Mouse (Mus musculus): ENCODE measurements at regions not wholly inside any gene's neighbourhood (a gene's known extent, or its start where the extent isn't known, plus 50 kb on each side); places are given as distances from the start of the nearest gene placed in this dataset.
"Not testable (repeated sequence)": the region's sequence is repeated elsewhere in the genome, so short reads cannot be mapped to it uniquely, and the experiment has no call there.

DNA sequence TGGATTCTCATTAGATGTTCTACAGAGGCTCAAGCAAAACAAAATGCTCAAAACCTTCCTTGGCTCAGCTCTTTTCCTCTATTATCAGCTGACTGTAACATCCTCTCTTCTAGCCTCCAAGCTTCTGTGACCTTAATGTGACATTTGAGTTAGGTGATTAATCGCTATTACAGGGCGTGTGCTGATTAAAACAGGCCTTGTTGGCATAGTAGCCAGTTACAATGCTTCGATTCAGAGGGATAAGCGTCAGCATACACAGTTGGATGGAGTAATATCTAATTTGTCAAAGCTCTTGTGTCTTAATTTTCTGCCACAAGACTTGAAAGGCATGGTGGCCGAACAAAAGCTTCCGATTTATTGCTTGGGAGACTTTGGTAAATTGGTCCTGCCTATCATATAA is 378.2 kb downstream of the Fbxo8 start:
- DNase-seq: no peak

DNA sequence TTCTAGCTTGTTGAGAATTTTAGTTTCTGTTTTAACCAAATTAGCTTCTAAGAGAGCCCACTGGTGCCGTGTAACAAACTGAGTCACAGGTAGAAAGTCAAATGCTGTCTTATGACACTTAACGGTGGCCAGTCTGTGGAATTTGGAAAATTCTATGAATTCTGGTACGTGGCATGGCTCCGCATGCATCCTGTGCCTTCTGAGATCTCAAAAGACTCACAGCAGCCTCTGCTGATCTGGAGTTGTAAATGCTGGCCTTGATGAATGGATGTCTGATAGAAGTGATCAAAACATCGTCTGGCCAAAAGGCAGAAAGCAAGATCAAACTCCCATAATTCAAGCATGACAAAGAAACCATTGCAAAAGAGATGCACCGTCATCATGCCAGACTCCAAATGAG is 381.5 kb downstream of the Fbxo8 start:
- no peak for DNase-seq

- DNase-seq: no peak
These were observed 358.6 kb upstream of the Hand2 start for GRCm38 (mm10) chr8:56962186-56962585.

- no peak for DNase-seq
These were observed 350.5 kb upstream of the Hand2 start for GRCm38 (mm10) chr8:56970311-56970710.

DNA sequence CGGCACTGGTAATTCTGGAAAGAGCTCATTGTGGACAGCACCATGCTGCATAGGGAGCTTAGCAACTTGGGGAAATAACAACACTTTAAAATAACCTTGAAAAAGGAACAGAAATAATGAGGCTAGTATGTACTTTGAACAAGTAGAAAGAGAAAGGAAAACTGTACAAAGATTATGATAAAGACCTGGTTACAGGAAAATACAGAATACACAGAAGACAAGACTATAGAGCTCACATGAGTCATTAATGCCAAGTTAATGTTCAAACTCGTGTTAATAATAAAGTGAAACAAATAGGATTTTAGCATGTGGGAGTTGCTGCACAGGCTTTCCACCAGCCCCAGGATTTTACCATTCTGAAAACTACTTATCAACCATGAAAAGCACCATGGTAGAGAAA is 341.8 kb upstream of the Hand2 start:
- DNase-seq: no peak

DNA sequence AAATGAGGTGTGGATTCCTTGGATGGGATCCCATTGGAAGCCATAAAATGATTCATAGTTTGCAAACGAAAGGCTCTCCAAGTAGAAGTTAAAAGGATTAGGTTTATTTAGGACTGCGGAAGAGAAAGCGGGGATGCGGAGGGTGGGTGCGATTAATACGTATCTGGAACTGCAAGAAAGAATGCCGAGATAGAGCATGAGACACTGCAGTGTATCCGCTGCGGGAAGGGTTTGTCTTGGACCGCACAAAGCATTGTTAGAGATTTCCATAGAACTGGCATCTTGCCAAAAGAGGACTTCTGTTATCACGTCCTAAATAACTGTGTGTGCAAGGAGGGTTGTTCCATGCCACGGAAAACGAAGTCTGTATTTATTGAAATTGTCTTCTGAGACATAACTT is 341.4 kb upstream of the Hand2 start:
- DNase-seq: no peak

GRCm38 (mm10) chr8:57010318-57011024 is 310.3 kb upstream of the Hand2 start:
- DNase-seq: no peak

GRCm38 (mm10) chr8:57013813-57014320 is 306.9 kb upstream of the Hand2 start:
- DNase-seq: no peak

GRCm38 (mm10) chr8:57016329-57016728 is 304.5 kb upstream of the Hand2 start:
- no peak for DNase-seq

DNA sequence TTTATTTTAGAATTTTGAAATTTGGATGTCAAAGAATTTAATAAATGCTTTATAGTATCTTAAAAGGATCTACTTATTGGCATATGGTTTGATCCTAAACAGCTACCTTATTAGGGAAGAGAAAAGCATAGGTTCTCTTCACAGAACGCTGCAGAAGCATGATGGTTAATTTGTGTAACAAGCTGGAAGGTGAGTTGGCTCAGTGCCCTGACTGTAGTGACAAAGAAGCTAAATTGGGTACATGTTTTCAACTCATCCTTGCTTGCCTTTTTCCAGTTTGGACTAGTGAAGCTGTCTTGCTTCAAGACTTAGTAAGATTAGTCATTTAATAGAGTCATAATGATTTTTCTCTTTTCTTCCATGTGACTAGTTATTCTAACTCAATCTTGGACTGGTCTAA is 292.7 kb upstream of the Hand2 start:
- DNase-seq: not testable (repeated sequence)

GRCm38 (mm10) chr8:57048490-57048889 is 272.3 kb upstream of the Hand2 start:
- no peak for DNase-seq

DNA sequence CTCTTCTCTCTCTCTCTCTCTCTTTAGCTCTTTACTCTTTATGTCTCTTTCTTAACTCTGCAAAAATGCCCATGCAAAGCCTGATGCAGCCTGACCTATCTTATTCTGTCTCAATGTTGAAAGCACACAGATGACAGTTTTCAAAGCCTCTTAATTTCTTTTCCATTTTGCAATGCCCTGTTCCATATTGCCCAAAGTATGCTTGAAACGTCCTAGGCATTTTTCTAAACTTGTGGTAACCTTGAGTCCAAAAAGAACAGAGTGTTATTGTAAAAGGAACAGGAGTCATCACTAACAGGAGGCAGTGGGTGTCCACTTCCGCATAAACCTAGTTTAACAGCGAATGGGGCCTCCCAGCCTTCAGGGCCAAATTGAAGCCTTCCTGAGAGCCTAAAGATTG is 271.9 kb upstream of the Hand2 start:
- DNase-seq: no peak

DNA sequence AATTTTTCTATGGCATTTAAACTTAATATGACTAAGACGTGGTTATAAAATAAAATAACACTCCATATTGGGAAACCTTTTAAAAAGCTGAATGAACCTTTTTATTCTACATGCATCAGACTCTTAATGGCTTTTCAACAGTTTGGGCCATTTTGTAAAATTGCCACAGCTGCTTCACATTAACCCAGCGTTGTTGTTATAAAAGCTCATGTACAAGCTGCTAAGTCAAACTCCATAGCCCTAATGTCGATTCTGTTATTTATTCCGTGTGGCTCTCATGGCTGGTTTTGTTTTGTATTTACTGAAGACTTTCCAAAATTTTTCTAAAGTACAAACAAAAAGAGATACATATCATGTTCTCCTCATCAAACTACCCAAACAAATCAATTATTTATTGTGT is 268.1 kb upstream of the Hand2 start:
- DNase-seq: no peak

GRCm38 (mm10) chr8:57076995-57077394 is 243.8 kb upstream of the Hand2 start:
- no peak for DNase-seq

DNA sequence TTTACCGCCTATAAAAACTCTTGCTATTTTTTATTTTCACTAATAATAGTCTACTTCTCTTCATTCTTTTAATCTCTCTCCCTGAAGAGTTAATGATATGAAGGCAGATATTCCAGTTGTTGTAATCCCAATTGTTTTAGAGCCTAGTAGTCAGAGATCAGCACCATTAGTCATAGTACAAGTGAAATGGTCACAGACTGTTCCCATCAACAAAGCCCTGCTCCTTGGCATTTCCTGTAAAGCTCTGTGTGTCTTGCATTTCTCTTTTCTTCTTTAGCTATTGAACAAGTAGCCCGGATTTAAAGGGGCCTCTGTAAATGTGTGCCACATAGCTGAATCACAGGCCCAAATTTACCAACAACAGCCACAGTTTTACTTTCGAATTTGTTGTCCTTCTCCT is 234.0 kb upstream of the Hand2 start:
- DNase-seq: no peak

GRCm38 (mm10) chr8:57092403-57092802 is 228.4 kb upstream of the Hand2 start:
- DNase-seq: no peak

GRCm38 (mm10) chr8:57095169-57095568 is 225.6 kb upstream of the Hand2 start:
- DNase-seq: no peak

DNA sequence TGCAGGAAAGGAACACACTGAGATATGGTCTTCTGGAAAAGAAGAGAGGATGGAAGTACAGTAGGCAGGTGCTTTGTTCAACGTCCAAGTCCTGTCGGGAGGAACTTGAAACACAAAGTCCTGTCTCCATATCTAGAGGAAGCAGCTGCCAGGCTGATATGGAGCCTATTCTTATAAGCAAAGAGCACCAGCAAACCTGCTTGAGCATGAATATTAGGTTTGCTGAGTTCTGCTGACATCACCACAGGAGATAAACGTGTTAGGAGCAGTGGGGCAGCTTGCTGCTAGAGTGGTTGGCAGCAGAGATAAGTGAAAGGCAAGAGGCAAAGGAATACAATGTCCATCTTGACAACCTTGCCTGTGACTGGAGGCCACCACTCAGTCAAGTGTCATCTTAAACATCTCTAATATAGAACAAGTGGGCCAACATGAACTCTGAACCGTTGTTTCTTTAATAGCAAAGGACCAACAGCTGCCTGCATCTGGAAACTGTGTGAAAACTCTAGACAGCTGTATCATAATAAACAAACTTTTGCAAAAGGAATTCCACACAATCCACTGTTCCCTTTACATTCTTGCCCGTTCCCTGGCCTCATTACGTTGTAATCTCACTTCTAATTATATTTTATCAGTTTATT is 209.9 kb upstream of the Hand2 start:
- DNase-seq: not testable (repeated sequence)

DNA sequence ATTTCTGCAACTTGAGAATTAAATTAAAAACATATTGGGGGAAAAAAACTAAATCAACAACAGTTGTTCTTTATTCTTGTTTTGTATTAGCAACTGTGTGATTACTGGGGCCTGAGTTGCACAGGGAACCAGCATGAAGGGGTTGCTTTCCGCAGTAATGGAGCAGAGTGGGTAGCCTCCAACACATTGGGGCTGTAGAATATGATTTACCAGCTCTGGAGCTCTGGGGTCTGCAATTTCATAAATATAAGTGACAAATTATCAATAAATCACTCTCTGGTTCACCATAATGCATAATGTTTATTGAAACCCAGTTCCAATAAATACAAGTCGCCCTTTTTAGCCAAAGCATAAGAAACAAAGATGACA is 209.4 kb upstream of the Hand2 start:
- DNase-seq: no peak

GRCm38 (mm10) chr8:57113915-57114314 is 206.9 kb upstream of the Hand2 start:
- no peak for DNase-seq

DNA sequence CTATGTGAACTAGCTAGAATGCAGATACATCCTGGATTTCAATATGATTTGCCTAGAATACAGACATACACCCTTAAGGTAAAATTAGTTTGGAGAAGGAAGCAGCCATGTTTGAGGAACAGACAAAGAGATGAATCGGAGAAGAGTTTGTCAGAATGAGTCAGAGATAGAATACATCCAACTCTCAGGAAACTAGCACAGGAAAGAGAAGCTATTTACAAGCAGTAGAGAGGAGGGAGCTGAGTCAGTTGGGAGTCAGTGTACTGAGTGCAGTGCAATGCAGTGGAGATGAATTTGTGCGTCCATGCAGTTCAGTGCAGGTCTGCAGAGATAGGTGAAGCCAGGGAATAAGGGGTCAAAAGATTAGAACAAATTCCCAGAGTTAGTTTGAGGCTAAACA is 205.5 kb upstream of the Hand2 start:
- no peak for DNase-seq

DNA sequence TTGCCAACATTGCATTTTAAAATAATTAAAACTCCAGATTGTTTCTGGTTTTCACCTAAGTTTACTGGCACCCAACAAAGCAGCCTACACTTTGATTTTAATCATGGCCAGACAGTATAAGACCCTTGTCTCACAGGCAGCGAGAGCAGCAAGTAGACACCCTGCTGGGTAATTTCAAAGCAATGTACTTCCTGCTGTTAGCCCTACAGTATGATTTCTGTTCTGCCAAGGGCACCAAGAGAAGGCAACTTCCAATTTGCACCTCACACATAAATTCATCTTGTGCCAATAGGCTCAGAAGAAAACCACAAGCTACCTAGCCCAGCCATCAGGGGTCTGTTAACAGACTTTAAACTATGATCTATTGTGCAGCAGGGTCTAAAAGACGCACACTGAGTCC is 186.7 kb upstream of the Hand2 start:
- DNase-seq: no peak

DNA sequence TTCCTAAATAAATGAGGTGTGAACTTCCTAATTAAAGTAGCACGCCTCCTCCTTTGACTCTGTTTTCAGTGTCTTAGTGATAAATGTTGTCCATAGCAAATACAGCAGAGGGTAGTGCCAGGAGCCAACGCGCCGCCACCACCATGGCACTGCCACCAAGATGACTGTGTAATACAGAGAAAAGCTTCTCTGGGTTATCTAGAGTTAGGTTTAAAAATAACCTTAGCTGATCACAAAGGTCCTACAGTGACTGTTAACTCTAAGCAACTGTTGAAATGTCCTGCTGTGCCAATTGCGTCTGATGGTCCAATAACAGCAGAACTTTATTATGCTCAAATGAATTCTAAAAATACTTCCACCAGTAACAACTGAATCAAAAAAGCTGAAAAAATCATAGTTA is 186.1 kb upstream of the Hand2 start:
- DNase-seq: no peak

- DNase-seq: no peak
These were observed 172.7 kb upstream of the Hand2 start for GRCm38 (mm10) chr8:57148036-57148435.

- DNase-seq: no peak
These were observed 129.6 kb upstream of the Hand2 start for GRCm38 (mm10) chr8:57191153-57191552.
